Mouse (Mus musculus) small intestine, adult 2 months (tissue): ENCODE measurements around the gene Zan. TPM values are rescaled to one million over a fixed set of nuclear protein-coding genes. Genes with fewer than 3 reads are reported as not detected.
"Not testable (repeated sequence)": the region's sequence is repeated elsewhere in the genome, so short reads cannot be mapped to it uniquely, and the experiment has no call there.

Experiments
- H3K27ac ChIP-seq: fragments of 200-500 bp; 2 replicates; pipeline ENCODE4 v1.5.1; 2012; ENCODE audit warnings: low read depth, low read length, control low read depth, inconsistent platforms; ENCODE audit not compliant: insufficient read depth
- H3K27me3 ChIP-seq: fragments of 200-500 bp; 2 replicates; pipeline ENCODE4 v1.6.1; 2012; ENCODE audit warnings: mild to moderate bottlenecking, moderate library complexity, low read length, inconsistent platforms; ENCODE audit not compliant: control insufficient read depth, insufficient read depth
- H3K36me3 ChIP-seq: fragments of 200-500 bp; 2 replicates; pipeline ENCODE4 v1.6.1; 2012; ENCODE audit warnings: mild to moderate bottlenecking, low read length, control low read depth, inconsistent platforms; ENCODE audit not compliant: control insufficient read depth, insufficient read depth
- H3K4me1 ChIP-seq: fragments of 200-500 bp; 2 replicates; pipeline ENCODE4 v1.6.1; 2012; ENCODE audit warnings: low read length, inconsistent platforms, mixed read lengths; ENCODE audit not compliant: control insufficient read depth, insufficient read depth, insufficient read length
- H3K4me3 ChIP-seq: fragments of 200-500 bp; 2 replicates; pipeline ENCODE4 v1.5.1; 2012; ENCODE audit warnings: low read depth, mild to moderate bottlenecking, control low read depth, inconsistent platforms, low read length, moderate library complexity
- CTCF ChIP-seq: fragments of 200-500 bp; IDR thresholded peaks from 2 replicates; pipeline ENCODE4 v1.5.1; 2012; ENCODE audit warnings: low read depth, mild to moderate bottlenecking, control low read depth, inconsistent platforms, low read length, moderate library complexity, mixed read lengths; ENCODE audit not compliant: insufficient replicate concordance, insufficient read length; ENCODE audit errors: extremely low read depth
- POLR2A ChIP-seq: fragments of 200-500 bp; IDR thresholded peaks from 2 replicates; pipeline ENCODE4 v1.6.1; 2012; ENCODE audit warnings: low read depth, mild to moderate bottlenecking, control low read depth, inconsistent platforms, low read length, moderate library complexity
- WGBS: fragments of 180-500 bp; shearing (Covaris S2); methylation state at CpG from one replicate; pipeline ENCODE4 v1.1.7; 2018; 5-methylcytosine and 5-hydroxymethylcytosine counted together
- polyA plus RNA-seq: library from polyadenylated mRNA; depleted of rRNA; stranded (reverse); fragments of >200 nt; gene quantifications from 2 replicates; pipeline ENCODE4 v1.2.3, GENCODE M21; 2012

Zan gene
- polyA plus RNA-seq, 1 experiment = 2.3 TPM

DNA sequence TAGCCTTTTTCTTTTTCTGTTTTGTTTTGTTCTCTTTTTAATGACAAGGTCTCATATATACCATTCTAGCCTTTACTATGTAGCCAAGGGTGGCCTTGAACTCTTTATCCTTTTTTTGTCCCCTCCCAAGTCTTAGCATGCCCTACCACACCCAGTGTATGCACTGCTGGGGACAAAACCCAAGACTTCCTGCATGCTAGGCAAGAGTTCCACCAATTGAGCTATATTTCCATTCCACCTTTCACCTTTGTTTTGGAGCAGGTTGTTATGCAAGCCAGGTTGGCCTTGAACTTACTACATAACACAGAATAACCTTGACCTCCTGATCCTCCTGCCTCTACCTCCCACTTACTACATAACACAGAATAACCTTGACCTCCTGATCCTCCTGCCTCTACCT, 31.3 kb downstream of the Zan start:
- H3K4me3 ChIP-seq = no peak overlapping the region
- H3K27me3 ChIP-seq = no peaks in the 10 kb centered on the region
- TF ChIP-seq POLR2A = no peak
- TF ChIP-seq CTCF = no peak
- H3K27ac ChIP-seq = no peak overlapping the region
- no peaks in the 10 kb centered on the region for H3K36me3 ChIP-seq
- H3K4me1 ChIP-seq = no peaks in the 10 kb centered on the region

GRCm38 (mm10) chr5:137440216-137440855, 36.5 kb downstream of the Zan start:
- no peak overlapping the region for H3K4me3 ChIP-seq

DNA sequence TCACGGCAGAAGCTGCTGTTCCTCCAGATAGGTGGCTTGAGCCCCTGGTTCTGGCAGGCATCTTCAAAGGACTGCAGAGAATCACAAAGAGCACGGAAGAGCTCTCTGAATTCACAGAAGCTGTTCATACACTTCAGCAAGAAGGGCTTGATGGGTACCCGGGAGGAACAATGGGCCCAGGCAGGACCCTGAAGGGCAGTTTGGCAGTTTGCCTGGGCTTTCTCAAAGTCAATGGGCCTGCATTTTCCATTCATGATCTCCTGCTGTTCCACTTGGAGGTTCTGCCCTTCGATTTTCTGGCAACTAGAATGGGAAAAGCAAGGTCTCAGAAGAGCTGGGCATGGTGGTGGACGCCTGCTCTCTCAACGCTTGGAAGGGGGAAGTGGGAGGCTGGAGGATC, 43.0 kb downstream of the Zan start:
- Histone ChIP-seq H3K27ac (no peak overlapping the region), H3K36me3 (no peaks in the 10 kb centered on the region), H3K4me3 (no peak overlapping the region), H3K27me3 (no peaks in the 10 kb centered on the region), H3K4me1 (no peaks in the 10 kb centered on the region)
- TF ChIP-seq POLR2A (no peak), CTCF (no peak)
- 74% methylated on average over 6 of the region's 6 CpGs for WGBS

More at GRCm38 (mm10) chr5:137440216-137440855, 36.5 kb downstream of the Zan start:
- 64% methylated on average over 11 of the region's 11 CpGs for WGBS
- Histone ChIP-seq H3K27me3 (no peaks in the 10 kb centered on the region), H3K4me1 (no peaks in the 10 kb centered on the region), H3K27ac (no peak overlapping the region), H3K36me3 (no peaks in the 10 kb centered on the region)
- TF ChIP-seq CTCF (no peak), POLR2A (no peak)

GRCm38 (mm10) chr5:137430402-137430801, 46.5 kb downstream of the Zan start:
- not testable (repeated sequence) for H3K4me1 ChIP-seq, H3K4me3 ChIP-seq, H3K27ac ChIP-seq, H3K36me3 ChIP-seq, H3K27me3 ChIP-seq
- WGBS = 84% methylated on average over 4 of the region's 4 CpGs

- no peaks in the 10 kb centered on the region for H3K27me3 ChIP-seq
- H3K36me3 ChIP-seq = no peaks in the 10 kb centered on the region
- no peak for TF ChIP-seq POLR2A
- no peak for TF ChIP-seq CTCF
- no peak overlapping the region for H3K27ac ChIP-seq
- peaks cover 5% of the 10 kb centered on the region; the same call in 1 of the 2 replicates for H3K4me1 ChIP-seq
- WGBS = 39% methylated on average over 6 of the region's 6 CpGs
- H3K4me3 ChIP-seq = no peak overlapping the region
Observed at GRCm38 (mm10) chr5:137425648-137426047, 51.2 kb downstream of the Zan start.

GRCm38 (mm10) chr5:137419841-137420240, 57.0 kb downstream of the Zan start:
- WGBS = 27% methylated on average over 4 of the region's 4 CpGs
- TF ChIP-seq POLR2A (no peak), CTCF (no peak)
- no peak overlapping the region; the same call in 1 of the 2 replicates for H3K4me3 ChIP-seq
- H3K36me3 ChIP-seq = no peaks in the 10 kb centered on the region
- H3K4me1 ChIP-seq = peaks cover 25% of the 10 kb centered on the region; the same call in 1 of the 2 replicates
- H3K27me3 ChIP-seq = no peaks in the 10 kb centered on the region
- H3K27ac ChIP-seq = peak overlapping the region; percentile 64

GRCm38 (mm10) chr5:137419105-137419504, 57.8 kb downstream of the Zan start:
- Histone ChIP-seq H3K4me1 (peaks cover 22% of the 10 kb centered on the region; the same call in 1 of the 2 replicates), H3K36me3 (no peaks in the 10 kb centered on the region), H3K4me3 (no peak overlapping the region), H3K27ac (peak overlapping the region; percentile 64; the same call in 1 of the 2 replicates), H3K27me3 (no peaks in the 10 kb centered on the region)
- TF ChIP-seq CTCF (no peak), POLR2A (no peak)
- WGBS = 38% methylated on average over 9 of the region's 9 CpGs

- 51% methylated on average over 5 of the region's 5 CpGs for WGBS
- no peak overlapping the region for H3K27ac ChIP-seq
- no peak for TF ChIP-seq CTCF
- TF ChIP-seq POLR2A = no peak
- no peak overlapping the region for H3K4me3 ChIP-seq
- no peaks in the 10 kb centered on the region for H3K27me3 ChIP-seq
- H3K36me3 ChIP-seq = no peaks in the 10 kb centered on the region
- peaks cover 10% of the 10 kb centered on the region; the same call in 1 of the 2 replicates for H3K4me1 ChIP-seq
Observed at GRCm38 (mm10) chr5:137414253-137414652, 62.6 kb downstream of the Zan start.
